Mouse (Mus musculus) C2C12 (cell line): ENCODE results near the gene Hephl1.

Experiments
- CTCF ChIP-seq: IDR thresholded peaks from one replicate; pipeline ENCODE4 v1.5.1; 2011; ENCODE audit not compliant: control insufficient read depth, insufficient read depth, insufficient read length
- MAX ChIP-seq: IDR thresholded peaks from one replicate; pipeline ENCODE4 v1.6.1; 2011; ENCODE audit warnings: mild to moderate bottlenecking, control low read depth

DNA sequence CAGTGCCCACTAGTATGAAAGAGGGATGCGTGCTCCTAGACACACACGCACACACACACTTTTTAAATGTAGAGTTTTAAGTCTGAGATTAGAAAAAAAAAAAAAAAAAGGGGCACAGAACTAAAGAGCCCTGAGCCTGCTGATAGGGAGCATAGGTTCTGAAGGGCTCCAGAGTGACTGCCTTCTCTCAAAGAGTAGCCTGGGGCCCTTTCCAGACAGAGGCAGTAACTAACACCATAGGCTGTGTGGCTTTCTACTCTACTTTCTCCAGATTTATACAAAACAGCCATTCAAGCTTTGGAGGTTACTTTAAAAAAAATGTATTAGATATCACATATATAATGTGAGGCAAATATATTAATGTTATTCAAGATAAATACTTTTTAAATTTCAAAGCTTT lies 75.5 kb downstream of the Hephl1 start:
- TF ChIP-seq MAX: no peak
- no peak for TF ChIP-seq CTCF
